Mouse (Mus musculus) G1E (cell line): ENCODE data around the gene Akr1b3. TPM values are rescaled to one million over a fixed set of nuclear protein-coding genes. Genes with fewer than 3 reads are reported as not detected.
A peak's percentile ranks its signal among the peaks of the same experiment; 100 is the strongest.
"Not testable (repeated sequence)": the region's sequence is repeated elsewhere in the genome, so short reads cannot be mapped to it uniquely, and the experiment has no call there.

Experiments used
- ATAC-seq: 2 replicates; pipeline ENCODE4 v1.8.0; 2016; ENCODE audit warnings: mild to moderate bottlenecking; ENCODE audit not compliant: insufficient number of reproducible peaks, poor library complexity, low FRiP score, severe bottlenecking; ENCODE audit errors: extremely low read depth
- DNase-seq: peaks from one replicate; pipeline ENCODE4 v3.0.0; 2012; ENCODE audit warnings: low spot score
- H3K27me3 ChIP-seq: 2 replicates; pipeline ENCODE4 v1.6.1; 2012; ENCODE audit warnings: mild to moderate bottlenecking, low read length, inconsistent platforms; ENCODE audit not compliant: insufficient read depth
- H3K36me3 ChIP-seq: replicated peaks from 2 replicates; pipeline ENCODE3; 2012; ENCODE audit warnings: mild to moderate bottlenecking, inconsistent platforms
- H3K4me1 ChIP-seq: 2 replicates; pipeline ENCODE4 v1.6.1; 2012; ENCODE audit warnings: low read depth, low read length, inconsistent platforms, mixed read lengths; ENCODE audit not compliant: insufficient read depth
- H3K4me3 ChIP-seq: 2 replicates; pipeline ENCODE4 v1.5.1; 2012; ENCODE audit warnings: low read depth, mild to moderate bottlenecking, inconsistent platforms, low read length, moderate library complexity, mixed read lengths
- H3K9me3 ChIP-seq: replicated peaks from 2 replicates; pipeline ENCODE4 v1.6.1; 2012; ENCODE audit warnings: inconsistent platforms
- CTCF ChIP-seq: IDR thresholded peaks from 2 replicates; pipeline ENCODE4 v1.5.1; 2012; ENCODE audit warnings: low read depth, low read length, inconsistent platforms, mixed read lengths
- GATA1 ChIP-seq: IDR thresholded peaks from 2 replicates; pipeline ENCODE4 v1.6.1; 2012; ENCODE audit warnings: borderline replicate concordance, low read length, inconsistent platforms, mixed read lengths
- GATA2 ChIP-seq: IDR thresholded peaks from 2 replicates; pipeline ENCODE4 v1.6.1; 2012; ENCODE audit warnings: low read depth, low read length, inconsistent platforms, borderline replicate concordance
- POLR2AphosphoS5 ChIP-seq: IDR thresholded peaks from 2 replicates; pipeline ENCODE4 v1.6.1; 2012; ENCODE audit warnings: low read depth, low read length, inconsistent platforms; ENCODE audit not compliant: insufficient replicate concordance
- TAL1 ChIP-seq: conservative IDR thresholded peaks from 2 replicates; pipeline ENCODE4 v1.6.1; 2012; ENCODE audit warnings: low read depth, low read length, inconsistent platforms, mixed read lengths
- polyA plus RNA-seq: library from polyadenylated mRNA; stranded (reverse); fragments of >175 nt; gene quantifications from 2 replicates; pipeline ENCODE4 v1.2.3, GENCODE M21; 2012
- total RNA-seq, 2 experiments: library from RNA; stranded (forward) in 1 of 2; stranded (reverse) in 1 of 2; fragments of 200-1000 nt in 1 of 2; fragments of >200 nt in 1 of 2; fragmentation: Nextera tagmentation in 1 of 2; gene quantifications; 2 replicates each; pipeline ENCODE4 v1.2.3; 2014 to 2017

Akr1b3 gene
- total and polyA plus RNA-seq, 3 experiments = 23.3 to 58.2 (median 54.7) TPM

GRCm38 (mm10) chr6:34353658-34354353, 36.5 kb upstream of the Akr1b3 start, which contains the start of gene Akr1b8:
Gene Akr1b8 (plus strand): TSS chr6:34354119.
- TF ChIP-seq CTCF = no peak
- TF ChIP-seq TAL1 = no peak
- TF ChIP-seq GATA2 = no peak
- TF ChIP-seq GATA1 = no peak
- no peak for TF ChIP-seq POLR2AphosphoS5
- DNase-seq (no peak), ATAC-seq (no peak)
- peaks cover 25% of the 10 kb centered on the region for H3K27me3 ChIP-seq
- H3K4me3 ChIP-seq = no peak within 1 kb of the TSS
- H3K36me3 ChIP-seq = no peaks in the 10 kb centered on the region
- no peaks in the 10 kb centered on the region for H3K9me3 ChIP-seq
- H3K4me1 ChIP-seq = no peaks in the 10 kb centered on the region

GRCm38 (mm10) chr6:34352401-34352800, 35.1 kb upstream of the Akr1b3 start:
- TF ChIP-seq CTCF (no peak), GATA2 (no peak), GATA1 (no peak), POLR2AphosphoS5 (no peak), TAL1 (no peak)
- H3K9me3 ChIP-seq = no peaks in the 10 kb centered on the region
- H3K27me3 ChIP-seq = peaks cover 27% of the 10 kb centered on the region
- ATAC-seq (no peak), DNase-seq (no peak)
- no peaks in the 10 kb centered on the region for H3K36me3 ChIP-seq
- H3K4me3 ChIP-seq = no peak overlapping the region
- H3K4me1 ChIP-seq = no peaks in the 10 kb centered on the region

GRCm38 (mm10) chr6:34351481-34351880, 34.2 kb upstream of the Akr1b3 start:
- not testable (repeated sequence) for ATAC-seq, DNase-seq, H3K4me1 ChIP-seq, H3K36me3 ChIP-seq, H3K4me3 ChIP-seq, H3K9me3 ChIP-seq
- H3K27me3 ChIP-seq = peaks cover 27% of the 10 kb centered on the region

GRCm38 (mm10) chr6:34350037-34350699, 32.9 kb upstream of the Akr1b3 start:
- no peak for DNase-seq
- Histone ChIP-seq H3K4me1 (no peaks in the 10 kb centered on the region; the same call in 1 of the 2 replicates), H3K9me3 (no peaks in the 10 kb centered on the region), H3K4me3 (no peak overlapping the region), H3K36me3 (no peaks in the 10 kb centered on the region), H3K27me3 (peaks cover 27% of the 10 kb centered on the region)
- TF ChIP-seq CTCF (no peak), GATA2 (no peak), GATA1 (no peak)
- ATAC-seq = no peak

GRCm38 (mm10) chr6:34346096-34346898, 29.0 kb upstream of the Akr1b3 start:
- DNase-seq = peak; percentile 54
- Histone ChIP-seq H3K9me3 (no peaks in the 10 kb centered on the region), H3K4me1 (no peaks in the 10 kb centered on the region; the same call in 1 of the 2 replicates), H3K4me3 (no peak overlapping the region), H3K36me3 (no peaks in the 10 kb centered on the region), H3K27me3 (peaks cover 17% of the 10 kb centered on the region)
- ATAC-seq = peak; percentile 49; the same call in 1 of the 2 replicates
- no peak for TF ChIP-seq GATA1
- TF ChIP-seq TAL1 = no peak
- TF ChIP-seq CTCF = peak; percentile 50
- no peak for TF ChIP-seq POLR2AphosphoS5

GRCm38 (mm10) chr6:34344935-34345334, 27.7 kb upstream of the Akr1b3 start:
- no peak for TF ChIP-seq TAL1
- no peak for TF ChIP-seq GATA1
- no peak for TF ChIP-seq POLR2AphosphoS5
- TF ChIP-seq GATA2 = no peak
- no peak for TF ChIP-seq CTCF
- DNase-seq (no peak), ATAC-seq (no peak)
- Histone ChIP-seq H3K4me3 (no peak overlapping the region), H3K27me3 (peaks cover 17% of the 10 kb centered on the region), H3K4me1 (no peaks in the 10 kb centered on the region; the same call in 1 of the 2 replicates), H3K36me3 (no peaks in the 10 kb centered on the region), H3K9me3 (no peaks in the 10 kb centered on the region)
